Mouse (Mus musculus): ENCODE data around the gene Dclk1. TPM values are rescaled to one million over a fixed set of nuclear protein-coding genes. Genes with fewer than 3 reads are reported as not detected.

Gene Dclk1
- polyA plus RNA-seq, 1 experiment from 2014 or later = 84.6 TPM

DNA sequence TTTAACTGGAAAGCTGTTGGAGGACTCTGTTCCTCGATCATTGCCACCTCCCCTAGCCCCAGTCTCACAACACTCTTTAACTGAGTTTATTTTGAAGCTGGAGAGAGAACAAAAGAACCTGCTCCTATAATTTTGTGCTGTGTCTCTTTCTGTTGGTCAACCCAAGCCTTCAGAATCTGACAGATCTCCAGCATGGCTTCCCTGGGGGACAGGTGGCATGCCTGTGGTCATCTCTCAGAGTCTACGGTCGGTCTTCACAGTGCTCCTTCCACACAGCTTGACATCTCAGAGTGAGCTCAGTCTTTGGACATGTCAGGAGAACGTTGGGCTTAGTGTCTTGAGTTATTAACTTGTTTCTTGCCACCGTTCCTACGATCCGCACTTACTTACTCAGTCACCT lies 204.5 kb downstream of the Dclk1 start:
- no peak overlapping the region for H3K9ac ChIP-seq
- no peak for ATAC-seq (ENCODE audit: low FRiP score, low read depth)
- 0 out of 2 replicates have a peak, but pooled peaks cover under 1% of the 10 kb centered on the region for H3K27me3 ChIP-seq
- H3K4me1 ChIP-seq = no peaks in the 10 kb centered on the region; the same call in none of the 2 replicates
- WGBS = 88% methylated on average over 7 of the region's 7 CpGs
- no peak overlapping the region for H3K4me3 ChIP-seq
- H3K27ac ChIP-seq = no peak overlapping the region
- H3K9me3 ChIP-seq = no peaks in the 10 kb centered on the region
- H3K36me3 ChIP-seq = peaks cover 6% of the 10 kb centered on the region; the same call in 1 of the 2 replicates
- no peak overlapping the region for H3K4me2 ChIP-seq (replicated peaks)

DNA sequence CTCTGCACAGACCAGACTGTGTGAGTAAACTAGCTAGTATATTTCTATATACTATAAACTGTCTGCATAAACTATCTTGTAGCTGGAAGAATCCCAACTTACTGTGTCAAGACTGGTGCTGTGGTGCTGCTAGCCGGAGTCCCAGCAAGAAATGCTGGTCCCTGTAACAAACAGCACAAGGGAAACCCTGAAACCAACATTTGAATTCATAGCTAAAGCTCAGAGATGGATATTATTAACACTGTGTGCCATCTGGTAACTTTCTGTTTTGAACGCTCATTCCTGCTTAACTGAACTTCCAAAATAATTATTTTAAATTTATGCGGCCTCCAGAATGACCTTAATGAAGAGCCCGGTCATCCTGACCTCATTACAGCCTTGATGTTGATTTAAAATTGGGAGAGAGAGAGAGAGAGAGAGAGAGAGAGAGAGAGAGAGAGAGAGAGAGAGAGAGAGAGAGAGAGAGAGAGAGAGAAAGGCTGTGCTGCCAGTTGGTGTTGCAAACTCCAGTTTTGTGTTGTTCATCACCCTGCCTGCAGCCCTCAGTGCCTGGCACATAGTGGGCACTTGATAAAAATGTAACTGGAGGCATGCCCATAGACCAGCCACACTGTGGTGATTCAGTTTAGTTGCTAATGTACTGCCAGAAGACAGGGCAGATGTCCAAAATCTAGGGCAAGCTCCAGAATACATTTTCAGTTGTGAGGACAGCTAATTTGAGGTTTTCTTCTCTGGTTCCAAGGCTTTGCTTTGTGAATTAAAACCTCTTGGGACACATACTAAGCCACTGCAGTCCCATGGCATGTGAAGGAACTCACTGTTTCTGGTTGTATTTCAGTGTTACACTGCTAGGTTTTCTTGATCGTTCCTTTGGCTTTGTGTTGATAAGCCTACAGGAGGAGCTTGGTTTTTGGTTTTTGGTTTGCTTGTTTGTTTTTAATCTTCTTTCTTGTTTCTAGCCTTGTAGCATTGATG lies 205.6 kb downstream of the Dclk1 start:
- Histone ChIP-seq H3K27ac (no peak overlapping the region), H3K36me3 (peaks cover 8% of the 10 kb centered on the region; the same call in 1 of the 2 replicates), H3K27me3 (no peaks in the 10 kb centered on the region), H3K4me3 (no peak overlapping the region), H3K9me3 (no peaks in the 10 kb centered on the region), H3K4me2 (replicated peaks) (no peak overlapping the region), H3K4me1 (no peaks in the 10 kb centered on the region; the same call in 1 of the 2 replicates), H3K9ac (no peak overlapping the region)
- no peak for ATAC-seq (ENCODE audit: low FRiP score, low read depth)
- WGBS = 68% methylated on average over 5 of the region's 5 CpGs

DNA sequence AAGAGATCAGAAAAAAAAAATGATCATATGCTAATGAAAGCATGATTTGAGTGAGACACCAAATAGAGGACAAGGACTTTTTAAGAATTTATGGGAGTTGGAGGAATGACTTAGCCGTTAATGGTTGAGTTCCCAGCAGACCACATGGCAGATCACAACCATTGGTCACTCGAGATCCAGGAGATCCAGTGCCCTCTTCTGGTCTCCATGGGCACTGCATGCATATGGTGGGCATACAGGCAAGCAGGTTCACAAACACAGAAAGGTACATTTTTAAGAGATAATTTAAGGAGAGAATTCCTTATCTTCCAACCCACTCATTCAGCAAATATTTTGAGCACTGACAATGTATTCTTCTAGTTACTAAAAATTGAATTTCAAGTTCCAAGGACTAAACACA lies 207.0 kb downstream of the Dclk1 start:
- no peak overlapping the region for H3K9ac ChIP-seq
- WGBS = 82% methylated on average over 2 of the region's 2 CpGs
- H3K9me3 ChIP-seq = no peaks in the 10 kb centered on the region
- H3K27ac ChIP-seq = no peak overlapping the region
- ATAC-seq (ENCODE audit: low FRiP score, low read depth) = no peak
- no peak overlapping the region for H3K4me3 ChIP-seq
- no peaks in the 10 kb centered on the region for H3K27me3 ChIP-seq
- peaks cover 8% of the 10 kb centered on the region; the same call in 1 of the 2 replicates for H3K36me3 ChIP-seq
- H3K4me1 ChIP-seq = no peaks in the 10 kb centered on the region; the same call in 1 of the 2 replicates
- no peak overlapping the region for H3K4me2 ChIP-seq (replicated peaks)

DNA sequence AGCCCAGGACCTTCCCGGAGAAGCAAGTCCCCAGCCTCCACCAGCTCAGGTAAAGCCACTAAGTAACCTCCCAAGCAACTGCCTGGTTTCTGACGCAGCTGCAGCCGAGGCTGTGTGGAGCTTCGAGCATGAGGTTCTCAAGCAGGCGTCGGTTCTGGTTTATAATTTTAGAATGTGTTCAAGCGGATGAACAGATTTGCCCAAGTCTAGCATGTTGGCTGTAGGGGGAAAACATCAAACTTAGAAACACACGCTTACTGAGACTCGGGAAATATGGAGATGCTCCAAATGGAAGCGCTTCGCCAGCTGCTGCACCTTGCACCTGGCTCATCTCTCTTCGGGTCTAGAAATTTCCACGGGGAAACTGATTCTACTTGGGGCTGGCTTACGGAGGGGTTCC lies 208.9 kb downstream of the Dclk1 start:
- no peaks in the 10 kb centered on the region for H3K27me3 ChIP-seq
- H3K4me1 ChIP-seq = no peaks in the 10 kb centered on the region; the same call in 1 of the 2 replicates
- H3K9ac ChIP-seq = no peak overlapping the region
- H3K9me3 ChIP-seq = no peaks in the 10 kb centered on the region
- no peak overlapping the region for H3K4me2 ChIP-seq (replicated peaks)
- no peak overlapping the region for H3K4me3 ChIP-seq
- no peak for ATAC-seq (ENCODE audit: low FRiP score, low read depth)
- peaks cover 8% of the 10 kb centered on the region; the same call in 1 of the 2 replicates for H3K36me3 ChIP-seq
- WGBS = 94% methylated on average over 14 of the region's 14 CpGs
- no peak overlapping the region for H3K27ac ChIP-seq

DNA sequence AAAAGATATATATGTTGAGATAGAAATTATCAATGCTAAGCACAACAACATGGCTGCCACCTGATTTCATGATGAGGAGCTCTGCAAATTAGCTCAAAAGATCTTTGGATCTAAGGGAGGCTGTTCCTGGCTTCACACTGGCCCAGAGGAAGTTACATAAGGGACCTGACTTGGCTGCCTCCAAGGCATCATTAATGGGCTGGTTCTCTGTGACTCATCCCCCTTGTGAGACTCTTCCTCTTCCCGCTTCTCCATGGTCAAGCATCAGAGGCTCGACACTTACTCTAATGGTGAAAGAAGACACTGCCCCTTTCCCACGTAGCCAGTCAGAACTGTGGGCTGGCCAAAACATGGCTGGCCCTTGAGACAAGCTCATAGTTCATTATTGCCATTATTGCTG lies 209.7 kb downstream of the Dclk1 start:
- Histone ChIP-seq H3K36me3 (peaks cover 8% of the 10 kb centered on the region; the same call in 1 of the 2 replicates), H3K27me3 (no peaks in the 10 kb centered on the region), H3K4me3 (no peak overlapping the region), H3K9me3 (no peaks in the 10 kb centered on the region), H3K27ac (no peak overlapping the region), H3K9ac (no peak overlapping the region), H3K4me2 (replicated peaks) (no peak overlapping the region), H3K4me1 (no peaks in the 10 kb centered on the region; the same call in 1 of the 2 replicates)
- 71% methylated on average over 3 of the region's 3 CpGs for WGBS
- ATAC-seq (ENCODE audit: low FRiP score, low read depth) = no peak

DNA sequence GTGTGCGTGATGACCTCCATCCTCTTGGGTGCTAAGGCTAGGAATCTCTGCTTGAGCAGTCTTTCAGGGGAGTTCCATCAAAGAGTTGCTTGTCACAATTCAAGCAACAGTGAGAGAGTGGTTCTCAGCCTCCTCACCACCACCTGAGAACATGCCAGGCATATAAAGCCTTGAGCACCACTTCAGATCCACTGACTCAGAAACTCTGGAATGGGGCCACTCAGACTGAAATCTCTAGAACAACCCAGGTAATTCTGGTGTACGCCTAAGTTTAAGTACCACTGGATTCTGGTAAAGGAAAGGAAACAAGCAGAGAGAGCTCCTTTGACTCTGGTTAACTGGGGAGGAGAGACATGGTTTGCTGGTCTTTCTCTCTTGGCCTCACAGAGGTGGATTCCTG lies 210.3 kb downstream of the Dclk1 start:
- WGBS = 96% methylated on average over 2 of the region's 2 CpGs
- ATAC-seq (ENCODE audit: low FRiP score, low read depth) = no peak
- Histone ChIP-seq H3K4me1 (no peaks in the 10 kb centered on the region; the same call in 1 of the 2 replicates), H3K27me3 (no peaks in the 10 kb centered on the region), H3K9me3 (no peaks in the 10 kb centered on the region), H3K4me3 (no peak overlapping the region), H3K36me3 (peaks cover 8% of the 10 kb centered on the region; the same call in 1 of the 2 replicates), H3K9ac (no peak overlapping the region), H3K27ac (no peak overlapping the region), H3K4me2 (replicated peaks) (no peak overlapping the region)

DNA sequence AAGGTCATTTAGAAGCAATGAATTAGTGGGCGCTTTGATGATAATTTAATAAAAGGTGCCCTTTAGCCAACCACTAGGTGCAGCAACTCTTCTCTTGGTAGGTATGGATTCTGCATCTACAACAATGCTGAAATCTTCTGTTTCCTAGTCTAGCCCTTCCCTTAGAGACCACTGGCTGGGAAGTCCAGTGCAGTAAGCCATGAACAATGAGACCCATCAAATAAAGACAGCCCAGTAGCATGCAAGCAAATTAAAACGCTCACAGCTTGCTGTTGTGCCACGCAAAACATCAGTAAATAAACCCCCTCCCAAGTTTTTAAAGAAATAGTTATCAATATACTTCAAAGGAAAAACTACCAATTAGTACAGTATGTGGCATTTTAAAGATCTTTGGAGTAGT lies 218.9 kb downstream of the Dclk1 start:
- Histone ChIP-seq H3K4me3 (no peak overlapping the region), H3K9ac (no peak overlapping the region), H3K4me1 (peaks cover 18% of the 10 kb centered on the region), H3K36me3 (no peaks in the 10 kb centered on the region), H3K9me3 (0 out of 2 replicates have a peak, but pooled peaks cover 7% of the 10 kb centered on the region), H3K4me2 (replicated peaks) (peak overlapping the region; percentile 68), H3K27ac (no peak overlapping the region), H3K27me3 (no peaks in the 10 kb centered on the region)
- 56% methylated on average over 3 of the region's 3 CpGs for whole genome bisulfite sequencing
- no peak for ATAC-seq (ENCODE audit: low FRiP score, low read depth)

DNA sequence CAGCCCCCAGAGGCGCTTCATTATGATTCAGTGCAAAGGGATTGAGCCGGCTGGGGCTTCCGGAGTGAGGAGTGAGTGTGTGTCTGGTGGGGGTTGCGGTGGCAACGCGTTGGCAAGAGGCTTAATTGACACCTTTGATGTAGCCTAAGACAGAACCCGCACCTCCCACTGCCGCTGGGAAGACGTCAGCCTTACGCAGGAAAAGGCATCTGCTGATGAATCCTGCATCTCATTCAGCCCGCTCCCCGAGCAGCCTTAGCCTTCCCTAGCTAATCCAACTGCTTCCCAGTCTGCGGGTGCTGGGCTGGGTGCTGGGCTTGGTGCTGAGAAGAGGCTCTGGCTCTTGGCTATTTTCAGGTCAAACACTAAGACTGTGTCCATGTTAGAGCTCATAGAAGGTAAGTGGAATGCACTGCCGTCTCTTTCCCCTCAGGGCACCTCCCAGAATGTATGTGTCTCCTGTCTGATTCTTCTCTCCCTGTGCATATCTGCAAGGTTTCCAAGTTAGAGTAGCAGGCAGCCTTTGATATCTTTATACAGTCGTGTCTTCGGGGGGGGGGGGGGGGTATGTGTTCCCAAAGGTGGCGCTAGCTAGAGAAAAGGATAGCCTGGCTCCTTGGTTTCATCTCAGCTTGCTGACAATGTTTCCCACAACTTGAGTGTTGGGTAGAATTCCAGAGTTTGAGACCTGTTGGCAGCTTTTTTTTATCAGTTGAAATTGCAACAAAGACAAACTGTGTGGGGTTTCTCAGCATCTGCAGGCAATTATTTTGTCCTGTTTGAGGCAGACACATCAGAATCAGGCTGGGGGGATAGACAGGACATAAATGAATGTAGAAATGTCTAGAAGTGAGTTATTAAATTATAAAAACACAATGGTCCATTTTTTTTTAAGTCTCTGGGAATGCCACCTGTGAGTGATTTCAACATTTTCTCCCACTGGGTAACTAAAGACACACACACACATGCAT lies 219.8 kb downstream of the Dclk1 start:
- peak; percentile 66; the same call in 1 of the 2 replicates for ATAC-seq (ENCODE audit: low FRiP score, low read depth)
- H3K9ac ChIP-seq = peak overlapping the region; percentile 53
- H3K4me2 ChIP-seq (replicated peaks) = peak overlapping the region; percentile 68
- H3K27ac ChIP-seq = peak overlapping the region; percentile 28; the same call in 1 of the 2 replicates
- peak overlapping the region; percentile 32 for H3K4me3 ChIP-seq
- no peaks in the 10 kb centered on the region for H3K36me3 ChIP-seq
- H3K9me3 ChIP-seq = 0 out of 2 replicates have a peak, but pooled peaks cover 7% of the 10 kb centered on the region
- no peaks in the 10 kb centered on the region for H3K27me3 ChIP-seq
- H3K4me1 ChIP-seq = peaks cover 18% of the 10 kb centered on the region
- WGBS = 1% methylated on average over 17 of the region's 17 CpGs

DNA sequence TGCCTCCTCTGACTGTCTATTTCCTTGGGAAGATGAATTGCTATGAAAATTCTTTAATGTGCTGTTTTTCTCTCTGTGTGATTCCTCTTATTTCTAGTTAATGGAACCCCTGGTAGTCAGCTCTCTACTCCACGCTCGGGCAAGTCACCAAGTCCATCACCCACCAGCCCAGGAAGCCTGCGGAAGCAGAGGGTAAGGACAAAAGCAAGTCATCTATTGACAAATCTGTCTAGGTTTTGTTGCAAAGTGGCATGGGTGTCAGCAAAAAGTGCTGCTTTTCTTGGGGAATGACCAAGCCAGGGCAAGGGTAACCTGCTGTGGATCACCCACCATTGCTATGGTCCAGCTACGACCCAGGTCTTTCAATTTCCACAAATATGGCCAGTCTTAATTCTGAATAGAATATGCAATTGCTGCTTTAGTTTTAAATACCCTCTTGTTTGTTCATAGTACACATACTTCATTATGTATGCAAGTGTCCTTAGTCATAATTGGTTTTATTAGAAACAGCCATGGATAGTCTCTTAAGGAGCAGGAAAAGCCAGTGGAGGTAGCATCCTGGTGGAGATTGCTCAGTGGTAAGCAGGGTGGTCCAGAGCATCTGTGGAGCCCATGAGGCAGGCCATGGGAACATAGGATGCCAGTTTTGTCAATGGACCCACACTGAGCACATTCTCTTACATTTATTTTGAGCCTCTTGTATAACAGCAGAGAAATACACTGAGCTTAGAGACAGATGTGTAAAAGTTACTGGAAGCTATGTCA lies 220.9 kb downstream of the Dclk1 start:
- Histone ChIP-seq H3K9me3 (0 out of 2 replicates have a peak, but pooled peaks cover 7% of the 10 kb centered on the region), H3K27me3 (no peaks in the 10 kb centered on the region), H3K36me3 (no peaks in the 10 kb centered on the region), H3K4me2 (replicated peaks) (no peak overlapping the region), H3K9ac (no peak overlapping the region), H3K27ac (no peak overlapping the region), H3K4me3 (no peak overlapping the region), H3K4me1 (peaks cover 18% of the 10 kb centered on the region)
- no peak for ATAC-seq (ENCODE audit: low FRiP score, low read depth)
- 87% methylated on average over 4 of the region's 4 CpGs for WGBS

DNA sequence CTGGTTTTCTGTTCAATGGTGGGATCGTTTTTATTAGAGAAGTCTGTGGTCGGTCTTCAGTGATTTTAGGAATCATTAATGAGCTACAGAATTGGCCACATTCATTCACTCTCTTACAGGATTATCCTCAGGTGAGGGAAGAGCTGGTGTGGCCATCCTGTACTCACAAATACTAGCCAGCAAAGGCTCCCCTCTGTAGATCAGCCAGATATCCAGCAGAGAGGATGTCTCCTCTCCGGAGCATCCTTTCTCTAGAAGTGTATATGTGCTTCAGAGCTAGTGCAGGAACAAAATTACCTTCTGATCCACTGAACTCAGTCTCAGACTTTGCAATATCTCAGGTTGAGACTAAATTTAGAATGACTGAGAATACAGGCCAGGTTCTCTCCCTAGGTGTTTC lies 222.1 kb downstream of the Dclk1 start:
- Histone ChIP-seq H3K36me3 (no peaks in the 10 kb centered on the region), H3K27me3 (no peaks in the 10 kb centered on the region), H3K9me3 (0 out of 2 replicates have a peak, but pooled peaks cover 7% of the 10 kb centered on the region), H3K4me1 (peaks cover 18% of the 10 kb centered on the region), H3K9ac (no peak overlapping the region), H3K27ac (no peak overlapping the region), H3K4me3 (no peak overlapping the region), H3K4me2 (replicated peaks) (no peak overlapping the region)
- 58% methylated on average over 3 of the region's 3 CpGs for WGBS
- ATAC-seq (ENCODE audit: low FRiP score, low read depth) = no peak

DNA sequence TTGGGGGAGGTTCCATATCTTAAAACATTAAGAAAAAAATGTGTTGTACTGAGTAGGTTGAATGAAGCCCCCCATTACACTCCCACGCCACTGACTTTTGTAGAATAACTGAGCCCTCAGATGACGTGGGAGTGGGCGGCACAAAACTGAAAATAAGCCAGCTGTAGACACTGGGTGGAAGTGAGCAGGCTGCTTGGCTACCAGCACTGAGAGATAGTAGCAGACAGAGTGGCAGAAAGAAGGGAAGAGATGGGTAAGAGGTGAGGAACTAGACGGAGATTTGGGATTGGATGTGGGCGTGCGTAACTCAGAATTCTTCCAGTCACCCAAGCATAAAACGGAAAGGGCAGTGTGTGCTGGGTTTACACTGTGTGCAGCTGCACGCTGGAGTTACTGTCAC lies 223.6 kb downstream of the Dclk1 start:
- no peak for ATAC-seq (ENCODE audit: low FRiP score, low read depth)
- Histone ChIP-seq H3K4me3 (no peak overlapping the region), H3K27me3 (no peaks in the 10 kb centered on the region), H3K36me3 (no peaks in the 10 kb centered on the region), H3K4me2 (replicated peaks) (no peak overlapping the region), H3K9me3 (no peaks in the 10 kb centered on the region), H3K9ac (no peak overlapping the region), H3K4me1 (peaks cover 18% of the 10 kb centered on the region), H3K27ac (no peak overlapping the region)
- WGBS = 81% methylated on average over 8 of the region's 8 CpGs

Data from limb, embryonic 13.5 days (tissue).